Mouse (Mus musculus): Measurements from ENCODE around the gene Pfkm. TPM values are rescaled to one million over a fixed set of nuclear protein-coding genes. Genes with fewer than 3 reads are reported as not detected.

The Pfkm gene
- polyA plus RNA-seq, 1 experiment = 36.4 TPM

- Histone ChIP-seq H3K36me3 (ENCODE audit: control insufficient read depth, insufficient read depth) (peaks cover 8% of the 10 kb centered on the region), H3K4me3 (ENCODE audit: insufficient read depth, poor library complexity, severe bottlenecking) (peak overlapping the region; percentile 71), H3ac (ENCODE audit: control insufficient read depth, insufficient read length, low read depth) (peak overlapping the region; percentile 86), H3K79me2 (ENCODE audit: control insufficient read depth, insufficient read depth) (peaks cover 13% of the 10 kb centered on the region), H3K79me3 (ENCODE audit: low read depth) (no peaks in the 10 kb centered on the region), H3K27me3 (ENCODE audit: control insufficient read depth, insufficient read depth, insufficient read length) (peaks cover 20% of the 10 kb centered on the region)
- TF ChIP-seq MYOD1 (IDR thresholded peaks at IDR 0.05; ENCODE audit: control insufficient read depth, insufficient read length, low read depth) (peak; percentile 11), MAX (IDR thresholded peaks at IDR 0.05) (no peak), MYOG (IDR thresholded peaks at IDR 0.05; ENCODE audit: control insufficient read depth, extremely low read depth, insufficient read length) (no peak), USF1 (IDR thresholded peaks at IDR 0.05; ENCODE audit: low read depth) (no peak)
Observed at GRCm38 (mm10) chr15:98108297-98109152, 16.1 kb downstream of the Pfkm start.

- Histone ChIP-seq H3K27me3 (ENCODE audit: control insufficient read depth, insufficient read depth, insufficient read length) (no peaks in the 10 kb centered on the region), H3K79me3 (ENCODE audit: low read depth) (no peaks in the 10 kb centered on the region), H3ac (ENCODE audit: control insufficient read depth, insufficient read length, low read depth) (no peak overlapping the region), H3K79me2 (ENCODE audit: control insufficient read depth, insufficient read depth) (peaks cover 13% of the 10 kb centered on the region), H3K36me3 (ENCODE audit: control insufficient read depth, insufficient read depth) (peaks cover 13% of the 10 kb centered on the region), H3K4me3 (ENCODE audit: insufficient read depth, poor library complexity, severe bottlenecking) (no peak overlapping the region)
- no peak for TF ChIP-seq MAX (IDR thresholded peaks at IDR 0.05)
- no peak for TF ChIP-seq FOSL1 (IDR thresholded peaks at IDR 0.05; ENCODE audit: insufficient read depth, low read length, poor library complexity, severe bottlenecking)
- TF ChIP-seq MYOD1 (IDR thresholded peaks at IDR 0.05; ENCODE audit: control insufficient read depth, insufficient read length, low read depth) = no peak
- no peak for TF ChIP-seq CTCF (IDR thresholded peaks at IDR 0.05; ENCODE audit: control insufficient read depth, insufficient read depth, insufficient read length)
- no peak for TF ChIP-seq MYOG (IDR thresholded peaks at IDR 0.05; ENCODE audit: control insufficient read depth, extremely low read depth, insufficient read length)
- TF ChIP-seq CEBPB (IDR thresholded peaks at IDR 0.05; ENCODE audit: low read depth) = no peak
- TF ChIP-seq USF1 (IDR thresholded peaks at IDR 0.05; ENCODE audit: low read depth) = no peak
Observed at GRCm38 (mm10) chr15:98111791-98112190, 19.4 kb downstream of the Pfkm start.

GRCm38 (mm10) chr15:98114098-98114851 is 21.9 kb downstream of the Pfkm start:
- Histone ChIP-seq H3K79me3 (ENCODE audit: low read depth) (no peaks in the 10 kb centered on the region), H3K36me3 (ENCODE audit: control insufficient read depth, insufficient read depth) (peaks cover 26% of the 10 kb centered on the region), H3K4me3 (ENCODE audit: insufficient read depth, poor library complexity, severe bottlenecking) (no peak overlapping the region), H3K27me3 (ENCODE audit: control insufficient read depth, insufficient read depth, insufficient read length) (no peaks in the 10 kb centered on the region), H3ac (ENCODE audit: control insufficient read depth, insufficient read length, low read depth) (no peak overlapping the region), H3K79me2 (ENCODE audit: control insufficient read depth, insufficient read depth) (peaks cover 6% of the 10 kb centered on the region)
- TF ChIP-seq MAX (IDR thresholded peaks at IDR 0.05) = no peak
- TF ChIP-seq MYOD1 (IDR thresholded peaks at IDR 0.05; ENCODE audit: control insufficient read depth, insufficient read length, low read depth) = no peak

GRCm38 (mm10) chr15:98114852-98115778 is 22.7 kb downstream of the Pfkm start:
- Histone ChIP-seq H3ac (ENCODE audit: control insufficient read depth, insufficient read length, low read depth) (no peak overlapping the region), H3K36me3 (ENCODE audit: control insufficient read depth, insufficient read depth) (peaks cover 26% of the 10 kb centered on the region), H3K27me3 (ENCODE audit: control insufficient read depth, insufficient read depth, insufficient read length) (no peaks in the 10 kb centered on the region), H3K79me3 (ENCODE audit: low read depth) (no peaks in the 10 kb centered on the region), H3K4me3 (ENCODE audit: insufficient read depth, poor library complexity, severe bottlenecking) (no peak overlapping the region), H3K79me2 (ENCODE audit: control insufficient read depth, insufficient read depth) (no peaks in the 10 kb centered on the region)
- TF ChIP-seq CEBPB (IDR thresholded peaks at IDR 0.05; ENCODE audit: low read depth) (no peak), CTCF (IDR thresholded peaks at IDR 0.05; ENCODE audit: control insufficient read depth, insufficient read depth, insufficient read length) (no peak), USF1 (IDR thresholded peaks at IDR 0.05; ENCODE audit: low read depth) (no peak), MYOG (IDR thresholded peaks at IDR 0.05; ENCODE audit: control insufficient read depth, extremely low read depth, insufficient read length) (no peak), MAX (IDR thresholded peaks at IDR 0.05) (no peak), MYOD1 (IDR thresholded peaks at IDR 0.05; ENCODE audit: control insufficient read depth, insufficient read length, low read depth) (no peak), FOSL1 (IDR thresholded peaks at IDR 0.05; ENCODE audit: insufficient read depth, low read length, poor library complexity, severe bottlenecking) (no peak)

- Histone ChIP-seq H3K4me3 (ENCODE audit: insufficient read depth, poor library complexity, severe bottlenecking) (no peak overlapping the region), H3ac (ENCODE audit: control insufficient read depth, insufficient read length, low read depth) (no peak overlapping the region), H3K79me3 (ENCODE audit: low read depth) (no peaks in the 10 kb centered on the region), H3K79me2 (ENCODE audit: control insufficient read depth, insufficient read depth) (no peaks in the 10 kb centered on the region), H3K36me3 (ENCODE audit: control insufficient read depth, insufficient read depth) (peaks cover 26% of the 10 kb centered on the region), H3K27me3 (ENCODE audit: control insufficient read depth, insufficient read depth, insufficient read length) (no peaks in the 10 kb centered on the region)
- TF ChIP-seq CTCF (IDR thresholded peaks at IDR 0.05; ENCODE audit: control insufficient read depth, insufficient read depth, insufficient read length) (no peak), MYOG (IDR thresholded peaks at IDR 0.05; ENCODE audit: control insufficient read depth, extremely low read depth, insufficient read length) (no peak), USF1 (IDR thresholded peaks at IDR 0.05; ENCODE audit: low read depth) (no peak), MAX (IDR thresholded peaks at IDR 0.05) (no peak), CEBPB (IDR thresholded peaks at IDR 0.05; ENCODE audit: low read depth) (no peak), FOSL1 (IDR thresholded peaks at IDR 0.05; ENCODE audit: insufficient read depth, low read length, poor library complexity, severe bottlenecking) (no peak), MYOD1 (IDR thresholded peaks at IDR 0.05; ENCODE audit: control insufficient read depth, insufficient read length, low read depth) (no peak)
Observed at GRCm38 (mm10) chr15:98115779-98116163, 23.4 kb downstream of the Pfkm start.
